ENCODE assay signal across 9 mouse cellular contexts in the genomic region with DNA sequence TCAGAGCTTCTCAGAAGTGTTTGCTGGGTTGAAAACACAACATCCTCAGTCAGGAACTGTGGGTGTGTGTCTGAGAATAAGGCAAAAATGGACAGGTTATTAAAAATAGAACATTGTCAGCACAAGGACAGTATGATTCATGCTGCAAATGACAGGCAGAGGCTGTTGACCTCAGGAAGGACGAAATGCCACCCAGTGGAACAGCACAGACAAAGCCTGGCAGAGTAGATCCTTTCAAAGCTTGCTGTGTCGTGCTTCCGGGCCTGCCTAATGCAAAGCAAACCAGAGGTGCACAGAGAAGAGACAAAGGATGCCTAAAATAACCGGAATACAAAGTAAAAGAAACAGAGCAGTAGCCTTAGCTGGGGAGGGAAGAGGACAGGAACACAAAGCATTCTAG. TPM values are rescaled to one million over a fixed set of nuclear protein-coding genes. Genes with fewer than 3 reads are reported as not detected.
DNase-seq lines count a peak whose midpoint lies in the region; ATAC-seq and TF ChIP-seq lines count a peak whose summit lies in the region.
"Had no signal": no experiment of that assay in that cellular context is flagged by ENCODE, and none has a peak within 500 bp of the region (broad histone marks: within the 10 kb centered on the region; RNA-seq: fewer than 3 reads in every experiment).

No protein-coding gene starts in this region.

- no peak overlapping the region for H3K4me2 ChIP-seq in lung, postnatal 0 days (replicated peaks; ENCODE audit: low read depth, low read length)
- H3K4me2 ChIP-seq in embryonic facial prominence, embryonic 14.5 days (ENCODE audit: low read depth, low read length) = no peak overlapping the region
- H3K4me2 ChIP-seq in hindbrain, embryonic 12.5 days (replicated peaks) = no peak overlapping the region
- no peak overlapping the region for H3K4me2 ChIP-seq in neural tube, embryonic 15.5 days
- no peak overlapping the region for H3K4me2 ChIP-seq in intestine, embryonic 16.5 days (ENCODE audit: low read depth, low read length)

- no peak overlapping the region for H3K4me3 ChIP-seq in lung, postnatal 0 days (ENCODE audit: low read depth, low read length)
- no peak overlapping the region for H3K4me3 ChIP-seq in embryonic facial prominence, embryonic 14.5 days (ENCODE audit: low read depth, low read length)
- no peak overlapping the region for H3K4me3 ChIP-seq in hindbrain, embryonic 12.5 days
- no peak overlapping the region for H3K4me3 ChIP-seq in neural tube, embryonic 15.5 days (replicated peaks)
- H3K4me3 ChIP-seq in intestine, embryonic 16.5 days (ENCODE audit: low read length) = no peak overlapping the region

- no peak overlapping the region for H3K9ac ChIP-seq in lung, postnatal 0 days (replicated peaks; ENCODE audit: low read depth)
- no peak overlapping the region for H3K9ac ChIP-seq in embryonic facial prominence, embryonic 14.5 days (ENCODE audit: low read depth, low read length)
- H3K9ac ChIP-seq in hindbrain, embryonic 12.5 days = no peak overlapping the region
- H3K9ac ChIP-seq in neural tube, embryonic 15.5 days (replicated peaks) = no peak overlapping the region
- H3K9ac ChIP-seq in intestine, embryonic 16.5 days (ENCODE audit: low read depth, low read length) = no peak overlapping the region

- no peaks in the 10 kb centered on the region for H3K36me3 ChIP-seq in lung, postnatal 0 days (ENCODE audit: insufficient read depth, low read length)
- H3K36me3 ChIP-seq in embryonic facial prominence, embryonic 14.5 days (ENCODE audit: control insufficient read depth, insufficient read depth, low read length) = no peaks in the 10 kb centered on the region
- H3K36me3 ChIP-seq in hindbrain, embryonic 12.5 days = no peaks in the 10 kb centered on the region
- H3K36me3 ChIP-seq in neural tube, embryonic 15.5 days = no peaks in the 10 kb centered on the region
- H3K36me3 ChIP-seq in intestine, embryonic 16.5 days (ENCODE audit: control insufficient read depth, insufficient read depth, low read length) = no peaks in the 10 kb centered on the region
- H3K36me3 ChIP-seq: G1E had no signal

- H3K27ac ChIP-seq in lung, postnatal 0 days (ENCODE audit: low read length) = no peak overlapping the region
- no peak overlapping the region; the same call in 1 of the 2 replicates for H3K27ac ChIP-seq in embryonic facial prominence, embryonic 14.5 days (replicated peaks; ENCODE audit: low read depth, low read length)
- H3K27ac ChIP-seq in hindbrain, embryonic 12.5 days = peak overlapping the region; percentile 79
- peak overlapping the region; percentile 82 for H3K27ac ChIP-seq in neural tube, embryonic 15.5 days (replicated peaks)
- no peak overlapping the region for H3K27ac ChIP-seq in intestine, embryonic 16.5 days (ENCODE audit: low read length)

- TF ChIP-seq EP300 in lung, postnatal 0 days (IDR thresholded peaks at IDR 0.05) = no peak

- ATAC-seq in lung, postnatal 0 days = peak; percentile 33; the same call in 1 of the 2 replicates
- ATAC-seq in embryonic facial prominence, embryonic 14.5 days (ENCODE audit: low read depth) = peak; percentile 62; the same call in 1 of the 2 replicates
- ATAC-seq in hindbrain, embryonic 12.5 days (ENCODE audit: low FRiP score) = peak; percentile 71
- peak; percentile 63; the same call in 1 of the 2 replicates for ATAC-seq in neural tube, embryonic 15.5 days (ENCODE audit: low FRiP score)
- no peak for ATAC-seq in intestine, embryonic 16.5 days

- 49% methylated on average over 4 of the region's 4 CpGs for WGBS in lung, postnatal 0 days
- 39% methylated on average over 4 of the region's 4 CpGs for WGBS in embryonic facial prominence, embryonic 14.5 days
- WGBS in hindbrain, embryonic 12.5 days = 26% methylated on average over 4 of the region's 4 CpGs
- 17% methylated on average over 4 of the region's 4 CpGs for WGBS in neural tube, embryonic 15.5 days
- 48% methylated on average over 4 of the region's 4 CpGs for WGBS in intestine, embryonic 16.5 days

- no peaks in the 10 kb centered on the region for H3K4me1 ChIP-seq in lung, postnatal 0 days (ENCODE audit: insufficient read depth, low read depth, low read length)
- peaks cover 4% of the 10 kb centered on the region for H3K4me1 ChIP-seq in embryonic facial prominence, embryonic 14.5 days (ENCODE audit: control insufficient read depth, insufficient read depth, low read length)
- peaks cover 17% of the 10 kb centered on the region for H3K4me1 ChIP-seq in hindbrain, embryonic 12.5 days
- H3K4me1 ChIP-seq in neural tube, embryonic 15.5 days = peaks cover 16% of the 10 kb centered on the region
- H3K4me1 ChIP-seq in intestine, embryonic 16.5 days (ENCODE audit: control insufficient read depth, insufficient read depth, low read length) = no peaks in the 10 kb centered on the region

- TF ChIP-seq CTCF in lung, postnatal 0 days (IDR thresholded peaks at IDR 0.05) = no peak

- no peaks in the 10 kb centered on the region for H3K9me3 ChIP-seq in lung, postnatal 0 days (ENCODE audit: low read length)
- H3K9me3 ChIP-seq in embryonic facial prominence, embryonic 14.5 days (ENCODE audit: control insufficient read depth, low read length) = no peaks in the 10 kb centered on the region
- H3K9me3 ChIP-seq in hindbrain, embryonic 12.5 days (replicated peaks) = no peaks in the 10 kb centered on the region
- H3K9me3 ChIP-seq in neural tube, embryonic 15.5 days (replicated peaks) = no peaks in the 10 kb centered on the region
- H3K9me3 ChIP-seq in intestine, embryonic 16.5 days (ENCODE audit: control insufficient read depth, low read length) = no peaks in the 10 kb centered on the region
- H3K9me3 ChIP-seq: G1E had no signal

- DNase-seq in lung, postnatal 0 days (ENCODE audit: low spot score) = no peak
- no peak for DNase-seq in lung, postnatal 4 days
- peak; percentile 47 for DNase-seq in embryonic facial prominence, embryonic 14.5 days (ENCODE audit: low spot score)
- no peak for DNase-seq in cerebellum, adult 9-10 months
- no peak for DNase-seq in lung, adult 18-20 months

- H3K27me3 ChIP-seq in lung, postnatal 0 days (replicated peaks; ENCODE audit: insufficient read depth, low read length) = no peaks in the 10 kb centered on the region
- no peaks in the 10 kb centered on the region for H3K27me3 ChIP-seq in embryonic facial prominence, embryonic 14.5 days (replicated peaks; ENCODE audit: control insufficient read depth, insufficient read depth, low read length)
- H3K27me3 ChIP-seq in hindbrain, embryonic 12.5 days = peaks cover 3% of the 10 kb centered on the region; the same call in 1 of the 2 replicates
- 0 out of 2 replicates have a peak, but pooled peaks cover 3% of the 10 kb centered on the region for H3K27me3 ChIP-seq in neural tube, embryonic 15.5 days (replicated peaks)
- H3K27me3 ChIP-seq in intestine, embryonic 16.5 days (replicated peaks; ENCODE audit: control insufficient read depth, insufficient read depth, low read length) = no peaks in the 10 kb centered on the region

RNA-seq across cellular contexts. Expression of a gene that starts 54.4 kb away (rescaled TPM):
- polyA plus RNA-seq in lung, postnatal 0 days (2015; fragmentation: Nextera tagmentation; extraction: Ambion mirVana) = 49.7 and 59.6 TPM in 2 replicates
- 35.6 and 38.2 TPM in 2 replicates for polyA plus RNA-seq in embryonic facial prominence, embryonic 14.5 days (2014; fragmentation: Nextera tagmentation; extraction: Ambion mirVana)
- polyA plus RNA-seq in hindbrain, embryonic 12.5 days (2016; fragmentation: Nextera tagmentation; extraction: Ambion mirVana) = 70.7 and 79.9 TPM in 2 replicates
- 51.6 and 53.7 TPM in 2 replicates for polyA plus RNA-seq in neural tube, embryonic 15.5 days (2015; fragmentation: Nextera tagmentation; extraction: Ambion mirVana)
- 33.9 and 39.0 TPM in 2 replicates for polyA plus RNA-seq in intestine, embryonic 16.5 days (2015; fragmentation: Nextera tagmentation; extraction: Ambion mirVana)

Comparison
In these comparisons a context has a peak if more than half of its experiments do, and no peak if none do; other contexts are left out.
1. H3K27ac ChIP-seq: peak in hindbrain, embryonic 12.5 days (single experiment) and neural tube, embryonic 15.5 days (single experiment); none in lung, postnatal 0 days (single experiment), embryonic facial prominence, embryonic 14.5 days (single experiment) and intestine, embryonic 16.5 days (single experiment).